Mouse (Mus musculus) fat pad, adult 2 months (tissue): ENCODE measurements around the gene Large1.
"Not testable (repeated sequence)": the region's sequence is repeated elsewhere in the genome, so short reads cannot be mapped to it uniquely, and the experiment has no call there.

Experiments used
- DNase-seq: peaks from one replicate; pipeline ENCODE4 v3.0.0-alpha.2; 2011; ENCODE audit warnings: low read depth, low spot score; ENCODE audit errors: extremely low read depth

Large1 gene

GRCm38 (mm10) chr8:73295531-73295930 lies 57.8 kb downstream of the Large1 start:
- no peak for DNase-seq

- DNase-seq = peak; percentile 74
Measured at GRCm38 (mm10) chr8:73293655-73294054, 59.7 kb downstream of the Large1 start.

- no peak for DNase-seq
Measured at GRCm38 (mm10) chr8:73291630-73292029, 61.7 kb downstream of the Large1 start.

GRCm38 (mm10) chr8:73290636-73291035 lies 62.7 kb downstream of the Large1 start:
- DNase-seq = no peak

- no peak for DNase-seq
Measured at GRCm38 (mm10) chr8:73289831-73290230, 63.5 kb downstream of the Large1 start.

GRCm38 (mm10) chr8:73281996-73282395 lies 71.3 kb downstream of the Large1 start:
- DNase-seq = no peak

- no peak for DNase-seq
Measured at GRCm38 (mm10) chr8:73276015-73276414, 77.3 kb downstream of the Large1 start.

GRCm38 (mm10) chr8:73275445-73275844 lies 77.9 kb downstream of the Large1 start:
- DNase-seq = not testable (repeated sequence)

- DNase-seq = no peak
Measured at GRCm38 (mm10) chr8:73273150-73273549, 80.2 kb downstream of the Large1 start.

- no peak for DNase-seq
Measured at GRCm38 (mm10) chr8:73270991-73271390, 82.3 kb downstream of the Large1 start.

- DNase-seq = peak; percentile 23
Measured at GRCm38 (mm10) chr8:73257981-73258380, 95.4 kb downstream of the Large1 start.

- DNase-seq = no peak
Measured at GRCm38 (mm10) chr8:73244186-73244585, 109.2 kb downstream of the Large1 start.

- no peak for DNase-seq
Measured at GRCm38 (mm10) chr8:73242066-73242465, 111.3 kb downstream of the Large1 start.

- DNase-seq = no peak
Measured at GRCm38 (mm10) chr8:73234209-73234608, 119.1 kb downstream of the Large1 start.

GRCm38 (mm10) chr8:73233358-73234041 lies 119.8 kb downstream of the Large1 start:
- DNase-seq = no peak

GRCm38 (mm10) chr8:73226841-73227240 lies 126.5 kb downstream of the Large1 start:
- no peak for DNase-seq

GRCm38 (mm10) chr8:73225654-73226053 lies 127.7 kb downstream of the Large1 start:
- DNase-seq = no peak

- DNase-seq = no peak
Measured at GRCm38 (mm10) chr8:73219178-73219811, 134.0 kb downstream of the Large1 start.

GRCm38 (mm10) chr8:73206831-73207230 lies 146.5 kb downstream of the Large1 start:
- no peak for DNase-seq

- DNase-seq = no peak
Measured at GRCm38 (mm10) chr8:73201854-73202253, 151.5 kb downstream of the Large1 start.

GRCm38 (mm10) chr8:73197714-73198113 lies 155.6 kb downstream of the Large1 start:
- DNase-seq = no peak

- DNase-seq = no peak
Measured at GRCm38 (mm10) chr8:73188684-73189083, 164.7 kb downstream of the Large1 start.

- no peak for DNase-seq
Measured at GRCm38 (mm10) chr8:73187381-73187780, 166.0 kb downstream of the Large1 start.
